ENCODE assay signal across 32 mouse cellular contexts in the genomic region with DNA sequence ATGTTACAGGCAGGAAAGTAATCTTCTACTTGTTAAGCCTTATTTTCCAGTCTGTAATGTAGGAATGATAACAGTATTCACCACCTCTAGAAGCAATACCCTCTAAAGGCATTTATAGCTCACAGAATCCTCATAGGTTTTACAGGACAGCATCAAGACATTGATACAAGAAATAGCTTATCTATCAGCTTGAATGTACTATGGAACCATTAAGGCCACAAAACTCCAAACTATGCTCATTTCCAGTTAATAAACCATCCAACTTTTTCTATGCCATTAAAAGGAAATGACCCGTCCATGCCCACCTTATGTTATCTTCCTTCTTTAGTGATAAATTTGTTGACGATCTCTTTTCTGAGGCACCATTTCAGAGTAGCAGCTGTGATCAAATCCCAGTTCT.
"Had no signal": no experiment of that assay in that cellular context is flagged by ENCODE, and none has a peak within 500 bp of the region (broad histone marks: within the 10 kb centered on the region; RNA-seq: fewer than 3 reads in every experiment).

No protein-coding gene starts in this region.

- DNase-seq: left cerebral cortex, postnatal 4 days; liver; liver, embryonic 13.5 days; liver, postnatal 0 days; lung, adult 18-20 months; lung, adult 2 months; lung, embryonic 14.5 days; lung, postnatal 10 days; lung, postnatal 14 days; lung, postnatal 36 days; lung, postnatal 4 days; midbrain, embryonic 14.5 days had no signal

- H3K9ac ChIP-seq: limb, embryonic 12.5 days; limb, embryonic 13.5 days; limb, embryonic 15.5 days; liver, embryonic 12.5 days; liver, embryonic 13.5 days; liver, embryonic 14.5 days; liver, embryonic 15.5 days; liver, postnatal 0 days; lung, embryonic 14.5 days; lung, embryonic 15.5 days; midbrain, embryonic 12.5 days; midbrain, embryonic 13.5 days; midbrain, embryonic 15.5 days; neural tube, embryonic 12.5 days had no signal

- H3K4me2 ChIP-seq: limb, embryonic 12.5 days; limb, embryonic 13.5 days; limb, embryonic 15.5 days; liver, embryonic 11.5 days; liver, embryonic 12.5 days; liver, embryonic 13.5 days; liver, embryonic 15.5 days; lung, embryonic 14.5 days; lung, embryonic 15.5 days; midbrain, embryonic 11.5 days; midbrain, embryonic 12.5 days; midbrain, embryonic 13.5 days; midbrain, embryonic 15.5 days; neural tube, embryonic 12.5 days had no signal

- H3K27ac ChIP-seq: limb, embryonic 10.5 days; limb, embryonic 12.5 days; limb, embryonic 13.5 days; limb, embryonic 15.5 days; liver, embryonic 12.5 days; liver, embryonic 13.5 days; liver, embryonic 14.5 days; liver, embryonic 15.5 days; lung, embryonic 15.5 days; macrophage; midbrain, embryonic 10.5 days; midbrain, embryonic 12.5 days; midbrain, embryonic 13.5 days; midbrain, embryonic 15.5 days; neural tube, embryonic 12.5 days had no signal

- H3K4me1 ChIP-seq: limb, embryonic 10.5 days; limb, embryonic 12.5 days; limb, embryonic 13.5 days; limb, embryonic 15.5 days; liver, embryonic 12.5 days; liver, embryonic 13.5 days; liver, embryonic 15.5 days; lung, embryonic 15.5 days; megakaryocyte, embryonic 14.5 days; midbrain, embryonic 10.5 days; midbrain, embryonic 12.5 days; midbrain, embryonic 13.5 days; midbrain, embryonic 15.5 days; neural tube, embryonic 12.5 days had no signal

- H3K36me3 ChIP-seq: limb, embryonic 10.5 days; limb, embryonic 12.5 days; limb, embryonic 13.5 days; limb, embryonic 15.5 days; liver, embryonic 12.5 days; liver, embryonic 13.5 days; liver, embryonic 15.5 days; lung, embryonic 15.5 days; midbrain, embryonic 12.5 days; midbrain, embryonic 13.5 days; midbrain, embryonic 15.5 days; neural tube, embryonic 12.5 days had no signal

- H3K9me3 ChIP-seq: limb, embryonic 10.5 days; limb, embryonic 12.5 days; limb, embryonic 13.5 days; limb, embryonic 15.5 days; liver, embryonic 12.5 days; liver, embryonic 13.5 days; liver, embryonic 15.5 days; lung, embryonic 15.5 days; megakaryocyte, embryonic 14.5 days; midbrain, embryonic 10.5 days; midbrain, embryonic 12.5 days; midbrain, embryonic 13.5 days; midbrain, embryonic 15.5 days; neural tube, embryonic 12.5 days had no signal

- H3K27me3 ChIP-seq: limb, embryonic 12.5 days; limb, embryonic 13.5 days; limb, embryonic 15.5 days; liver, embryonic 12.5 days; liver, embryonic 13.5 days; liver, embryonic 15.5 days; lung, embryonic 15.5 days; megakaryocyte, embryonic 14.5 days; midbrain, embryonic 12.5 days; midbrain, embryonic 13.5 days; midbrain, embryonic 15.5 days; neural tube, embryonic 12.5 days had no signal

- ATAC-seq: liver, embryonic 12.5 days; liver, postnatal 0 days; lung, postnatal 0 days; midbrain, embryonic 13.5 days; midbrain, embryonic 15.5 days; midbrain, embryonic 16.5 days had no signal

- H3K4me3 ChIP-seq: limb, embryonic 10.5 days; limb, embryonic 12.5 days; limb, embryonic 13.5 days; limb, embryonic 15.5 days; liver, embryonic 12.5 days; liver, embryonic 13.5 days; liver, embryonic 15.5 days; lung, embryonic 15.5 days; megakaryocyte, embryonic 14.5 days; midbrain, embryonic 10.5 days; midbrain, embryonic 12.5 days; midbrain, embryonic 13.5 days; midbrain, embryonic 15.5 days; myocyte; neural tube, embryonic 12.5 days had no signal
